In genomic region chr17:88603943-88604342, GRCm38 (mm10) we compare ENCODE assay signal across 26 mouse cellular contexts. TPM values are rescaled to one million over a fixed set of nuclear protein-coding genes. Genes with fewer than 3 reads are reported as not detected.
"Had no signal": no experiment of that assay in that cellular context is flagged by ENCODE, and none has a peak within 500 bp of the region (broad histone marks: within the 10 kb centered on the region; RNA-seq: fewer than 3 reads in every experiment).

No protein-coding gene starts in this region.

- ATAC-seq: hindbrain, postnatal 0 days; intestine, embryonic 16.5 days had no signal

- H3K27me3 ChIP-seq: heart, embryonic 13.5 days; heart, embryonic 15.5 days; hindbrain, embryonic 13.5 days; hindbrain, embryonic 15.5 days; kidney, embryonic 15.5 days; limb, embryonic 13.5 days; limb, embryonic 15.5 days had no signal

- H3K9me3 ChIP-seq: heart, embryonic 13.5 days; heart, embryonic 15.5 days; hindbrain, embryonic 13.5 days; hindbrain, embryonic 15.5 days; kidney, embryonic 15.5 days; limb, embryonic 13.5 days; limb, embryonic 15.5 days had no signal

- H3K36me3 ChIP-seq: heart, embryonic 15.5 days; hindbrain, embryonic 13.5 days; hindbrain, embryonic 15.5 days; limb, embryonic 15.5 days had no signal

- H3K4me3 ChIP-seq: heart, adult 2 months; heart, embryonic 13.5 days; heart, embryonic 15.5 days; hindbrain, embryonic 13.5 days; hindbrain, embryonic 15.5 days; kidney, embryonic 15.5 days; limb, embryonic 13.5 days; limb, embryonic 15.5 days had no signal

- H3K9ac ChIP-seq: heart, embryonic 13.5 days; heart, embryonic 15.5 days; hindbrain, embryonic 13.5 days; hindbrain, embryonic 15.5 days; kidney, embryonic 15.5 days; limb, embryonic 13.5 days; limb, embryonic 15.5 days had no signal

- H3K27ac ChIP-seq: heart, adult 2 months; heart, embryonic 13.5 days; heart, embryonic 15.5 days; hindbrain, embryonic 13.5 days; hindbrain, embryonic 15.5 days; hindbrain, postnatal 0 days; kidney, embryonic 15.5 days; kidney, postnatal 0 days; limb, embryonic 13.5 days; limb, embryonic 15.5 days had no signal

- DNase-seq: gastrocnemius, postnatal 14 days; gastrocnemius, postnatal 36 days; heart, adult 11 months; heart, adult 2 months; heart, postnatal 14 days; heart, postnatal 36 days; kidney, adult 11 months; kidney, adult 2 months; kidney, adult 9 months; kidney, postnatal 14 days; kidney, postnatal 36 days; layer of hippocampus, adult 9-11 months; layer of hippocampus, postnatal 36 days; left cerebral cortex, postnatal 4 days had no signal

- H3K4me2 ChIP-seq: heart, embryonic 11.5 days; heart, embryonic 13.5 days; heart, embryonic 15.5 days; hindbrain, embryonic 13.5 days; hindbrain, embryonic 15.5 days; kidney, embryonic 15.5 days; limb, embryonic 13.5 days; limb, embryonic 15.5 days had no signal

RNA-seq across cellular contexts. Expression of gene Ston1, which starts 6.5 kb away (rescaled TPM):
- total RNA-seq: hematopoietic stem cell, adult 5-6 weeks had no signal
